Mouse (Mus musculus): ENCODE data around the gene Dnaic1. TPM values are rescaled to one million over a fixed set of nuclear protein-coding genes. Genes with fewer than 3 reads are reported as not detected.

Gene Dnaic1
- polyA plus RNA-seq (2014; fragmentation: Nextera tagmentation; extraction: Ambion mirVana) = 2.7 and 3.1 TPM in 2 replicates

DNA sequence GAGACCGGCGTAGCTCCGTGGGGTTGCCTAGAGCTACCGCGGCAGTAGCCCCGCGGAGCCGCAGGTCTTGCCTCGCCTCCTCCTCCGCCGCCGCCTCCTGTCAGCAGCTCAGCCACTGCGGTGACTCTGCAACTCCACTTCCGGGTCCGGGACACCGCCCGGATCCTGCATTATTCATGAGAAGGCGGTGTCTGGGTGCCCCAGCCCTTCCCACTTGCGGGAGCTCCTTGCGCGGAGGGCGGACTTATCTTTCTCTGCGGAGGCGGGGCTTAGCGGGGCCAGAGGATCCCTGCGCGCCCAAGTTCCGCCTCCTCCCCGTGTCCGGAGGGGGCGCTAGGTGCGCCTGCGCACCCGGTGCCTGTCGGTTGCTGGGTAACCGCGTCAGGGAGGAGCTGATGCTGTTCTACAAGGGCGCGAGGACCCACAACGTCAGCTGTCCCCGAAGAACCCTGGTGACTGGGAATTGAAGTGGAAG is at the start of gene Dnaic1, which contains the start of gene Fam219a:
Gene Dnaic1, plus strand, starts transcription at position 365 of the 475 bp plus-strand sequence.
Gene Fam219a, minus strand, starts transcription at position 128 of the 475 bp plus-strand sequence.
- Histone ChIP-seq H3K27ac (ENCODE audit: low read depth) (no peak within 1 kb of the TSS), H3K4me3 (ENCODE audit: low read depth, low read length) (peak within 1 kb of the TSS; percentile 70), H3K9me3 (ENCODE audit: low read depth, low read length) (no peaks in the 10 kb centered on the region), H3K27me3 (ENCODE audit: insufficient read depth, low read length) (no peaks in the 10 kb centered on the region), H3K4me1 (ENCODE audit: insufficient read depth) (peaks cover 6% of the 10 kb centered on the region; the same call in 1 of the 2 replicates), H3K9ac (peak within 1 kb of the TSS; percentile 66), H3K36me3 (ENCODE audit: insufficient read depth) (no peaks in the 10 kb centered on the region), H3K4me2 (peak within 1 kb of the TSS; percentile 94)
- ATAC-seq (ENCODE audit: insufficient read depth) = peak; percentile 99
- whole genome bisulfite sequencing = under 1% methylated on average over 41 of the region's 41 CpGs
- peak; percentile 99 for DNase-seq
- peak; percentile 74 for TF ChIP-seq CTCF (IDR thresholded peaks at IDR 0.05; ENCODE audit: low read depth)

DNA sequence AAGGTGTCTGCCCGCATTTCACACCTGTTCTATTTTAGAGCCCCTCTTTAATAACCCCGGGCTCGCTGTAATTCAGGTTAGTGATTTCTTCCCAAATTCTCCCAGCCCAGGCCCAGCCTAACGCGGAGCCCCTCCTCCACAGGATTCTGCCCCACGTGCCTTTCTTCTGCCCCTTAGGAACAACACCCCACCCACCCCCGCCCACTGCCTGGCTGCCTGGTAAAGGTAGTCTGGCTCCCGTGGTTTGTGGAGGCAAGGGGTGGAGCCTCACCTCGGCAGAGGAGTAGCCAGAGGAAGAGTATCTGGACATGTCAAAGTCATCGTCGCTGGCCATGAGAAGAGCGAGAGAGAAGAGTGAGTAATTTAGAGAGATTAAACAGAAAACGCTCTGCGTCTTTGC is 48.9 kb upstream of the Dnaic1 start:
- H3K36me3 ChIP-seq (ENCODE audit: insufficient read depth) = no peaks in the 10 kb centered on the region
- H3K27ac ChIP-seq (ENCODE audit: low read depth) = no peak overlapping the region
- ATAC-seq (ENCODE audit: insufficient read depth) = no peak
- H3K4me3 ChIP-seq (ENCODE audit: low read depth, low read length) = no peak overlapping the region
- no peaks in the 10 kb centered on the region for H3K4me1 ChIP-seq (ENCODE audit: insufficient read depth)
- no peak for DNase-seq
- no peak overlapping the region for H3K9ac ChIP-seq
- 27% methylated on average over 14 of the region's 14 CpGs for WGBS
- H3K27me3 ChIP-seq (ENCODE audit: insufficient read depth, low read length) = 0 out of 2 replicates have a peak, but pooled peaks cover 6% of the 10 kb centered on the region
- TF ChIP-seq CTCF (IDR thresholded peaks at IDR 0.05; ENCODE audit: low read depth) = no peak
- H3K4me2 ChIP-seq = no peak overlapping the region
- no peaks in the 10 kb centered on the region for H3K9me3 ChIP-seq (ENCODE audit: low read depth, low read length)

DNA sequence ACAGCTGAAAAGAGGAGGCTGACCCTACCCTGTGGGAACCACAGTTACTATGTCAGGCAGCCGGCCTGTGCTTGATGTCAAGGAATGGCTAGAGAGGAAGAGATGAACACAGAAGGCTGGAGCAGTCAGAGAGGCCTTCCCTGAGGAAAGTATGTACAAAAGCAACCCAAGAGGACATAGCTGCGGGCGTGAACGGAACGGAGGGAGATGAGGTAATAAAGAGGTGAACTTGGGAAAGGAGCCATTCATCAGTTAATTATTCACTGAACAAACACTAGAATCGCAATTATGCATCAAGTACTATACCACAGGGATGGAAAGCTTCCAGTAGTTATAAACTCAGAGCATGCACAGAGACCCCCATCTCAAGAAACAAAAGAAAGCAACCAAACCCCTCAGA is 47.4 kb upstream of the Dnaic1 start:
- Histone ChIP-seq H3K27me3 (ENCODE audit: insufficient read depth, low read length) (0 out of 2 replicates have a peak, but pooled peaks cover 6% of the 10 kb centered on the region), H3K9ac (no peak overlapping the region), H3K36me3 (ENCODE audit: insufficient read depth) (no peaks in the 10 kb centered on the region), H3K4me2 (no peak overlapping the region), H3K4me3 (ENCODE audit: low read depth, low read length) (no peak overlapping the region), H3K9me3 (ENCODE audit: low read depth, low read length) (no peaks in the 10 kb centered on the region), H3K4me1 (ENCODE audit: insufficient read depth) (no peaks in the 10 kb centered on the region), H3K27ac (ENCODE audit: low read depth) (no peak overlapping the region)
- no peak for DNase-seq
- no peak for ATAC-seq (ENCODE audit: insufficient read depth)
- 64% methylated on average over 6 of the region's 6 CpGs for WGBS
- TF ChIP-seq CTCF (IDR thresholded peaks at IDR 0.05; ENCODE audit: low read depth) = no peak

DNA sequence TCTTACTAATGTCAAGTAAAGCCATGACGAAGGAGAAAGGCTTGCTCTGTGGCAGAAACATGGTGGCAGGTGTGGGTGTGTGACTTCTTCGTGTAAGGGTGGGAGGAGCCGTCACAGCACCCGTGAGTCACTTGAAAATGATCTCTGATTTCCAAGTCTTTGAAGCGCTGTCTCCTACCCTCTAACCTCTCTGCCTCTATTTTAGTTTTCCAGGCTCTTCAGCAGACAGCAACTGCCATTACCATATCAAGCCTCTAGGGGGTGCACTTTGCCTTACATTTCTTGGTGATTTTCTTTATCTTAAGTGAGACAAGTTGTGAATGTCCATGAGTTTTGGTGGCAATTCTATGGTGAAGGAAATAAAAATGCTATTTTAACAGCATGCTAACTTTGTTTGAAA is 46.8 kb upstream of the Dnaic1 start:
- H3K27me3 ChIP-seq (ENCODE audit: insufficient read depth, low read length) = 0 out of 2 replicates have a peak, but pooled peaks cover 6% of the 10 kb centered on the region
- 31% methylated on average over 5 of the region's 5 CpGs for WGBS
- no peak overlapping the region for H3K9ac ChIP-seq
- no peak for ATAC-seq (ENCODE audit: insufficient read depth)
- no peak overlapping the region for H3K4me2 ChIP-seq
- H3K27ac ChIP-seq (ENCODE audit: low read depth) = no peak overlapping the region
- H3K9me3 ChIP-seq (ENCODE audit: low read depth, low read length) = no peaks in the 10 kb centered on the region
- DNase-seq = peak; percentile 82
- H3K4me3 ChIP-seq (ENCODE audit: low read depth, low read length) = no peak overlapping the region
- H3K36me3 ChIP-seq (ENCODE audit: insufficient read depth) = no peaks in the 10 kb centered on the region
- TF ChIP-seq CTCF (IDR thresholded peaks at IDR 0.05; ENCODE audit: low read depth) = peak; percentile 75
- no peaks in the 10 kb centered on the region for H3K4me1 ChIP-seq (ENCODE audit: insufficient read depth)

DNA sequence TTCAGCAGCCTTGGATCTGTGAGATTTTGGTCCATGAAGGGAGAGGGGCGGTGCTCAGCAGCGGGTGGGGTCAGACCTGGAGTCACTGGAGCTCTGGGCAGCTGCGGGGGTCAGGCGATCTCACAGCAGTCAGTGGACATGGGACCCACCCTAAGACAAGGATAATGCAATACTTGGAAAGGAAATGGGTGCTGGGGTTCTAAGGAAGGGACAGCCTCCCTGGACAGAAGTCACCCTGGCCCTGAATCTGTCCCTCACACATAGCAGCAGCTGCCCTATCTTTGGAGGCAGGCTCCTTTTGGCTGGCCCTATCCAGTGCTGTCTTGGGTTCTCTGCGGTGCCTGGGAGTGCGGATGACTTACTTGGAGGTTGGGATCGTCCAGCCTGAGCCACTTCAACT is 45.7 kb upstream of the Dnaic1 start:
- Histone ChIP-seq H3K36me3 (ENCODE audit: insufficient read depth) (no peaks in the 10 kb centered on the region), H3K27ac (ENCODE audit: low read depth) (no peak overlapping the region), H3K4me2 (no peak overlapping the region), H3K27me3 (ENCODE audit: insufficient read depth, low read length) (0 out of 2 replicates have a peak, but pooled peaks cover 6% of the 10 kb centered on the region), H3K4me3 (ENCODE audit: low read depth, low read length) (no peak overlapping the region), H3K9ac (no peak overlapping the region), H3K4me1 (ENCODE audit: insufficient read depth) (peaks cover 4% of the 10 kb centered on the region; the same call in 1 of the 2 replicates), H3K9me3 (ENCODE audit: low read depth, low read length) (no peaks in the 10 kb centered on the region)
- DNase-seq (no peak), ATAC-seq (ENCODE audit: insufficient read depth) (no peak)
- 72% methylated on average over 7 of the region's 7 CpGs for WGBS
- no peak for TF ChIP-seq CTCF (IDR thresholded peaks at IDR 0.05; ENCODE audit: low read depth)

DNA sequence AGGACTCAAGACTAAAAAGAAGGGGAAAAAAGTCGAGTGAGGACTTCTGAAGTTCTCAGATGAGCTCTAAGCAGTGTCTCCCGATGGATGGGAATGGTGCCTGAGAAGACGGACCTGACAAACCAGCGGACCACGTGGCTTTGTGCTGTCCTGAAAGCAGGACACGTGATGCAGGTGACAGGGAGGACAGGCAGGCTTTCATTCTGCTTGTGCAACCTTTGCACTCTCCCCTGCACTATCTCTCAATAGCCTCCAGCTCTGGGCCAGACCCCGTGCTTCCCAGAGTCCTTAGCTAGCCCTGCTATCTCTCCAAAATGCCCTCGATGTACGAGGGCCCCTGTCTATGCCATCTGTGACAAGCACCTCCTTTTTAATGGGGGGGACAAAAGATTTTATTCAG is 44.7 kb upstream of the Dnaic1 start:
- H3K27me3 ChIP-seq (ENCODE audit: insufficient read depth, low read length) = 0 out of 2 replicates have a peak, but pooled peaks cover 6% of the 10 kb centered on the region
- no peak overlapping the region for H3K4me3 ChIP-seq (ENCODE audit: low read depth, low read length)
- no peak overlapping the region for H3K9ac ChIP-seq
- H3K27ac ChIP-seq (ENCODE audit: low read depth) = no peak overlapping the region
- H3K36me3 ChIP-seq (ENCODE audit: insufficient read depth) = no peaks in the 10 kb centered on the region
- no peak for TF ChIP-seq CTCF (IDR thresholded peaks at IDR 0.05; ENCODE audit: low read depth)
- H3K4me1 ChIP-seq (ENCODE audit: insufficient read depth) = peaks cover 4% of the 10 kb centered on the region; the same call in 1 of the 2 replicates
- 60% methylated on average over 9 of the region's 9 CpGs for WGBS
- H3K9me3 ChIP-seq (ENCODE audit: low read depth, low read length) = no peaks in the 10 kb centered on the region
- no peak for DNase-seq
- ATAC-seq (ENCODE audit: insufficient read depth) = no peak
- H3K4me2 ChIP-seq = no peak overlapping the region

DNA sequence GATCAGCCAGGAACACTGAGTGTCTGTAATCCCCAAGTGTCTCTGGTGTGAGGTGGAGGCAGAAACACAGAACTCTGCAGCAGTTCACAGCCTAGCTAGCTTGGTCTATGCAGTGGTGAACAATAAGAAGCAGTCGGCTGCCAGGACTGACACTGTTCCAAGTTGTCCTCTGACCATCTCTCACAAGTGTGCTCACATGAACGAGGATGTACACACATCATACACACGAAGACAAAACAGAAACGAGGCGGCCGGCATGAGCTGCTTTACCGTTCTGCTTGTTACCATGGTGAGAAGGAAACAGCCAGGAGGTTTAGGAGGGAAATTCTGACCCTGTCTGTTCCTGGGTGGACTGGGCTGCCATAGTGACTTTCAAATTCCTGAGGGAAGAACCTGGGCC is 43.0 kb upstream of the Dnaic1 start:
- TF ChIP-seq CTCF (IDR thresholded peaks at IDR 0.05; ENCODE audit: low read depth) = no peak
- Histone ChIP-seq H3K27me3 (ENCODE audit: insufficient read depth, low read length) (0 out of 2 replicates have a peak, but pooled peaks cover 4% of the 10 kb centered on the region), H3K9ac (no peak overlapping the region), H3K36me3 (ENCODE audit: insufficient read depth) (no peaks in the 10 kb centered on the region), H3K9me3 (ENCODE audit: low read depth, low read length) (no peaks in the 10 kb centered on the region), H3K27ac (ENCODE audit: low read depth) (no peak overlapping the region), H3K4me2 (no peak overlapping the region), H3K4me1 (ENCODE audit: insufficient read depth) (peaks cover 4% of the 10 kb centered on the region; the same call in 1 of the 2 replicates), H3K4me3 (ENCODE audit: low read depth, low read length) (no peak overlapping the region)
- 54% methylated on average over 7 of the region's 7 CpGs for WGBS
- no peak for ATAC-seq (ENCODE audit: insufficient read depth)
- DNase-seq = no peak

Data from lung, embryonic 14.5 days (tissue).